Mouse (Mus musculus) brain, embryonic 14.5 days (tissue): ENCODE measurements around the gene Gm10337.

ENCODE experiments used
- CTCF ChIP-seq: fragments of 200-500 bp; IDR thresholded peaks from 2 replicates; pipeline ENCODE4 v1.5.1; 2012; ENCODE audit warnings: inconsistent platforms, mild to moderate bottlenecking, moderate library complexity, borderline replicate concordance; ENCODE audit not compliant: insufficient read depth, insufficient read length; ENCODE audit errors: extremely low read depth
- POLR2A ChIP-seq: fragments of 200-500 bp; IDR thresholded peaks from 2 replicates; pipeline ENCODE4 v1.6.1; 2012; ENCODE audit warnings: mild to moderate bottlenecking, inconsistent platforms, borderline replicate concordance; ENCODE audit not compliant: poor library complexity, insufficient read depth, insufficient read length, severe bottlenecking; ENCODE audit errors: extremely low read depth

- TF ChIP-seq CTCF (no peak), POLR2A (no peak)
Observed at GRCm38 (mm10) chr15:102531586-102531985, 28.1 kb downstream of the Gm10337 start.
